Mouse (Mus musculus) ovary, postnatal 36 days (tissue): ENCODE measurements around the gene 1700084M14Rik.
"Not testable (repeated sequence)": the region's sequence is repeated elsewhere in the genome, so short reads cannot be mapped to it uniquely, and the experiment has no call there.

Experiments
- DNase-seq: peaks from one replicate; pipeline ENCODE4 v3.0.0; 2022; ENCODE audit warnings: low spot score, mixed read lengths

Gene 1700084M14Rik

DNA sequence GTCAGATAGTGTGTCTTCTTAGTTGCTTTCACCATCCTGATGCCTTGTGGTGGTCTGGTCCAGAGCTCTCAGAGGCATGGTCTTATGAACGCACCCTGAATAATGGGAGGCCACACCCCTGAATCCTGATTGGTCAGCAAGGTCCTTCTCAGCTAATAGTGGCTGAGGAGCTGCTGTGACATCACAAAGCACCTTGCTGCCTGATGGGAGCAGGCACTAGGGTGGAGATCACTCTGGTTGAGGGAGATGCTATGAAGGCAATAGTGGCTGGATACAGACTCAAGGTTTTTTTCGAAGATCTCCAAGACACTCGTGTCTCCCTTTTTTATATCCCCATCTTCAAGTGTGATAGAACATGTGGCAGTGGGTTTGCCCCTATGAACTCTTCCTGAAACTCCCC lies at the start of gene 1700084M14Rik:
Gene 1700084M14Rik, minus strand, starts transcription at position 101 of the 400 bp plus-strand sequence.
- DNase-seq = not testable (repeated sequence)
